Mouse (Mus musculus): ENCODE results near the gene Rnf144b. TPM values are rescaled to one million over a fixed set of nuclear protein-coding genes. Genes with fewer than 3 reads are reported as not detected.

Rnf144b gene
- polyA plus RNA-seq, 1 experiment from 2014 or later, result 3.7 TPM

DNA sequence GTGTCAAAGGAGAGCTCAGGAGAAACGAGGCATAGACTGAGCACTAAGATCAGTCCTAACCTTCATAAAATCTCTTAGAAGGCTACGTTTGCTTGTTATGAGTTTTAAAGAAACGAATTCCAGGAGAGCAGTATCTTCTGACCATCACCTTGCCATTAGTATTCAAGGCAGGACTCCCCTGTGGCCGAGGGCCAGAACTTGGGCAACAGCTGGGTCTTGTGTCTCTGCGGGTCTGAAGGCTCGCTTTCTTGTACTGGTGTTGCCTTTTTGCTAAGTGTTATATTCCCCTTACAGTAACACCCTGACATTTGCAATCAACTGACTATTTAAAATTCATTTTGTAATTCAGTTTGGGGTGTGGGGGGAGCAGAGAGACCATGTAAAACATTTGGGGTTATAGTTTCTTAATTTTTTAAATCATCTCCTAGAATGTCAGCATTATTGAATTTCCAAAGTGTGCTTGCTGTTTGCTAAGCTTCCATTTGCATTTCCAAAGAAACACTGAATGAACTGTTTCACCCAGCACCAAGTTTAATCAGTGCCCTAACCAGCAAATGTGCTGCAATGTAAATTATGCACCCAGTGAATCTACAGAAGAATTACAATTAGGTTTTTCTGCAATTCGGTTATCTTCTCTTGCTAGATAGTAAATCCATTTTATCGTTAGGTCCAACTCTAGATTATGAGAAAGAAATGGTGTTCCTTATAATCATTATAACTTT is 126.0 kb downstream of the Rnf144b start:
- H3K27ac ChIP-seq (replicated peaks), result no peak overlapping the region
- no peaks in the 10 kb centered on the region; the same call in 1 of the 2 replicates for H3K36me3 ChIP-seq (ENCODE audit: control insufficient read depth, insufficient read depth, low read length)
- H3K4me1 ChIP-seq (replicated peaks; ENCODE audit: control insufficient read depth, insufficient read depth), result no peaks in the 10 kb centered on the region
- no peaks in the 10 kb centered on the region for H3K27me3 ChIP-seq (ENCODE audit: control insufficient read depth, insufficient read depth, low read length)
- no peak for DNase-seq (ENCODE audit: low spot score)
- WGBS, result 77% methylated on average over 8 of the region's 8 CpGs
- TF ChIP-seq EP300 (optimal IDR thresholded peaks at IDR 0.05) (no peak), CTCF (IDR thresholded peaks at IDR 0.05; ENCODE audit: low read depth) (no peak)
- no peak overlapping the region for H3K4me3 ChIP-seq (ENCODE audit: low read depth, low read length)
- no peak for ATAC-seq (ENCODE audit: low FRiP score, low TSS enrichment)
- no peaks in the 10 kb centered on the region for H3K9me3 ChIP-seq (ENCODE audit: control insufficient read depth, low read length)
- H3K9ac ChIP-seq (ENCODE audit: low read length), result no peak overlapping the region
- no peak overlapping the region for H3K4me2 ChIP-seq (replicated peaks; ENCODE audit: low read depth)

- no peak for DNase-seq (ENCODE audit: low spot score)
- H3K4me2 ChIP-seq (replicated peaks; ENCODE audit: low read depth), result no peak overlapping the region
- H3K27me3 ChIP-seq (ENCODE audit: control insufficient read depth, insufficient read depth, low read length), result no peaks in the 10 kb centered on the region
- no peak for ATAC-seq (ENCODE audit: low FRiP score, low TSS enrichment)
- no peak overlapping the region for H3K27ac ChIP-seq (replicated peaks)
- WGBS, result 79% methylated on average over 1 of the region's 1 CpGs
- no peaks in the 10 kb centered on the region for H3K36me3 ChIP-seq (ENCODE audit: control insufficient read depth, insufficient read depth, low read length)
- TF ChIP-seq EP300 (optimal IDR thresholded peaks at IDR 0.05), result no peak
- TF ChIP-seq CTCF (IDR thresholded peaks at IDR 0.05; ENCODE audit: low read depth), result no peak
- no peaks in the 10 kb centered on the region for H3K9me3 ChIP-seq (ENCODE audit: control insufficient read depth, low read length)
- no peaks in the 10 kb centered on the region for H3K4me1 ChIP-seq (replicated peaks; ENCODE audit: control insufficient read depth, insufficient read depth)
- no peak overlapping the region for H3K9ac ChIP-seq (ENCODE audit: low read length)
- H3K4me3 ChIP-seq (ENCODE audit: low read depth, low read length), result no peak overlapping the region
These were observed 128.2 kb downstream of the Rnf144b start for GRCm38 (mm10) chr13:47250615-47251014.

DNA sequence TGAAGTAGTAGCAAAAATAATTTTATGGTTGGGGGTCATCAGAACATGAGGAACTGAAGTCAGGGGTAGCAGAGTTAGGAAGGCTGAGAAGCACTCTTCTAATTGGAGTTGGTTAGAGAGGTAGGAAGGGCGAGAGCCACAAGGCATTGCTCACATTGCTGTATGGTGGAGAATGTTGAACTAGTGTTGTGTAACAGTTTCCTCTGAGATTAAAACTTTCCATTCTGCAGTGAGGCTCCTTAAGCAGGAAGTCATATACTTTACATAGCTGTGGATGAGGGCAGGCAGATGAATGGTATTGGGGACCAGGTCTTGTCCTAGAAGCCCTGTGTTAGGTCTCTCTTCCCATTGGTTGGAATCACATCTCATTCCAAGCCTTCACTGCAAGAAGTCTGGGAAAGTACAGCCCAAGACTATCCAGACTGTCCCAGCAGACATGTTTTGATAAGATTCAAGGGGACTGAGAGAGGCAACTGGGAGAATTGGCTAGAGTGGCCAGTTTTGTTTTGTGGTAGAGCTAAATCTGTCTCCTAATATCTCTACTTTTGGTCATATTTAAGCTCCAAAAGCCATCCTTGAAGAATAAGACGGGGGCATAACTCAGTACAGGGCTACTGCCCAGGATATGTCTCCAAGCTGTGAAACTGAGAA is 128.8 kb downstream of the Rnf144b start:
- H3K9me3 ChIP-seq (ENCODE audit: control insufficient read depth, low read length), result no peaks in the 10 kb centered on the region
- no peaks in the 10 kb centered on the region for H3K4me1 ChIP-seq (replicated peaks; ENCODE audit: control insufficient read depth, insufficient read depth)
- no peaks in the 10 kb centered on the region for H3K36me3 ChIP-seq (ENCODE audit: control insufficient read depth, insufficient read depth, low read length)
- 83% methylated on average over 2 of the region's 2 CpGs for WGBS
- DNase-seq (ENCODE audit: low spot score) (no peak), ATAC-seq (ENCODE audit: low FRiP score, low TSS enrichment) (peak; percentile 71; the same call in 1 of the 2 replicates)
- H3K27me3 ChIP-seq (ENCODE audit: control insufficient read depth, insufficient read depth, low read length), result no peaks in the 10 kb centered on the region
- TF ChIP-seq CTCF (IDR thresholded peaks at IDR 0.05; ENCODE audit: low read depth) (no peak), EP300 (optimal IDR thresholded peaks at IDR 0.05) (no peak)
- no peak overlapping the region for H3K4me2 ChIP-seq (replicated peaks; ENCODE audit: low read depth)
- H3K27ac ChIP-seq (replicated peaks), result no peak overlapping the region
- H3K4me3 ChIP-seq (ENCODE audit: low read depth, low read length), result no peak overlapping the region
- no peak overlapping the region for H3K9ac ChIP-seq (ENCODE audit: low read length)

DNA sequence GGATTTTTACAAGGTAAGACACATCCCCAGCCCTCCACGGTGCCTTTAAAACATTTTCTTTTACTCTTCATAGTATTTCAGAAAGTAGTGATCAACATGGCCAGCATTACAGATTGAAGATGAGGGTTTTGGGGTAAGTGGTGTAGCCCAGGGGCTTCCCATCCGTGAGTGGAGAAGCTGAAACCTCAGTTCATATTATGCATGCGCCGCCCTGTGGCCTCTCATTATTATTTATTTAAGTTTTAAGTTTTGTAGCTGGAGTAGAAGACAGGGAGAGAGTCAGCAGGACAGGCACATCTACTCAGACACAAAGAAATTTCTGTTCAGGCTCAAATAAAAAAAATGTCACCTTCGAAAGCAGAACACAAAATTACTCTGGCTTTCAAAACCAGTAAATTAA is 131.3 kb downstream of the Rnf144b start:
- H3K27ac ChIP-seq (replicated peaks), result no peak overlapping the region
- no peaks in the 10 kb centered on the region for H3K27me3 ChIP-seq (ENCODE audit: control insufficient read depth, insufficient read depth, low read length)
- H3K9ac ChIP-seq (ENCODE audit: low read length), result no peak overlapping the region
- H3K4me1 ChIP-seq (replicated peaks; ENCODE audit: control insufficient read depth, insufficient read depth), result no peaks in the 10 kb centered on the region
- no peaks in the 10 kb centered on the region for H3K36me3 ChIP-seq (ENCODE audit: control insufficient read depth, insufficient read depth, low read length)
- DNase-seq (ENCODE audit: low spot score) (no peak), ATAC-seq (ENCODE audit: low FRiP score, low TSS enrichment) (no peak)
- H3K4me3 ChIP-seq (ENCODE audit: low read depth, low read length), result no peak overlapping the region
- TF ChIP-seq CTCF (IDR thresholded peaks at IDR 0.05; ENCODE audit: low read depth) (peak; percentile 27; the same call in 1 of the 2 replicates), EP300 (optimal IDR thresholded peaks at IDR 0.05) (no peak)
- no peak overlapping the region for H3K4me2 ChIP-seq (replicated peaks; ENCODE audit: low read depth)
- H3K9me3 ChIP-seq (ENCODE audit: control insufficient read depth, low read length), result no peaks in the 10 kb centered on the region
- 68% methylated on average over 5 of the region's 5 CpGs for WGBS

DNA sequence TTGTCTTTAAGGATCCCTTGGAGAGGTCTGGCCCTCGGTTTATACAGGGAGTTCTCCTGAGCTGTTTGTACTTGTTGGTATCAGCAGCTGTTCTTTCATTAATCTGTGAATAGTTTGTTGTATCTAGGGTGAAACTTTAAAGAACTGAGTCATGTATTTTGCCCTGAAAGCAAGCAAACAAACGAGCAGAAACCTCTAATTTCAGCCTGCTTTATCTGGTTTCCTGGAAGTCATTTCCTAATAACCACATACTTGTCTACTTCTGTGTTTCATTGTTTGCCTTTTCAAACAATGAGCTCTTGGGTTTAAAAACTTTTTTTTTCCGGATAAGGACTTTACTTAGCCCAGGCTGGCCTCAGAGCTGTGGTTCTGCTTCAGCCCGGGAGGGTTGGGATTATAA is 136.8 kb downstream of the Rnf144b start:
- Histone ChIP-seq H3K4me3 (ENCODE audit: low read depth, low read length) (no peak overlapping the region), H3K36me3 (ENCODE audit: control insufficient read depth, insufficient read depth, low read length) (no peaks in the 10 kb centered on the region), H3K9me3 (ENCODE audit: control insufficient read depth, low read length) (no peaks in the 10 kb centered on the region), H3K27me3 (ENCODE audit: control insufficient read depth, insufficient read depth, low read length) (no peaks in the 10 kb centered on the region), H3K27ac (replicated peaks) (no peak overlapping the region), H3K4me2 (replicated peaks; ENCODE audit: low read depth) (no peak overlapping the region), H3K9ac (ENCODE audit: low read length) (no peak overlapping the region), H3K4me1 (replicated peaks; ENCODE audit: control insufficient read depth, insufficient read depth) (no peaks in the 10 kb centered on the region)
- ATAC-seq (ENCODE audit: low FRiP score, low TSS enrichment) (peak; percentile 73; the same call in 1 of the 2 replicates), DNase-seq (ENCODE audit: low spot score) (no peak)
- TF ChIP-seq CTCF (IDR thresholded peaks at IDR 0.05; ENCODE audit: low read depth), result no peak
- no peak for TF ChIP-seq EP300 (optimal IDR thresholded peaks at IDR 0.05)
- 36% methylated on average over 4 of the region's 4 CpGs for whole genome bisulfite sequencing

DNA sequence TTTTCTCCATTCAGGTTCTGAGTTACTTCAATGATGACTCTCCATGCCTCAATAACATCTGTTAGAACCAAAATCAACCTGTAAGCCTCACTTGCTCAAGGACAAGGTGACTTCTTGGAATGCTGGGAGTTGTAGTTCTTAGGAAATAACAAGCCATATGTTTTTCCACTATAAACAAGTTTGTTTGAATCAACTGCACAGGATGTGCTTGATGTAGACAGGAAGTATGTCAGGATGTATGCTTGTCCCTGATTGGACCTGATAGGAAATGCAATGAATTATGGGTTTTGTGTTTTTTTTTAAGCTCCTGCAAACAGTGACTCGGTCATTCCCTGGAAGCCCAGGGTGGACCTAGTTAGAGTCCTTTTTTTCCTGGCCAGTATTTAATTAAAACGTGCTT is 139.5 kb downstream of the Rnf144b start:
- WGBS, result 57% methylated on average over 2 of the region's 2 CpGs

More for the DNA sequence above, 139.5 kb downstream of the Rnf144b start:
- TF ChIP-seq EP300 (optimal IDR thresholded peaks at IDR 0.05), result no peak
- no peak for TF ChIP-seq CTCF (IDR thresholded peaks at IDR 0.05; ENCODE audit: low read depth)
- Histone ChIP-seq H3K4me1 (replicated peaks; ENCODE audit: control insufficient read depth, insufficient read depth) (no peaks in the 10 kb centered on the region), H3K27ac (replicated peaks) (no peak overlapping the region), H3K4me2 (replicated peaks; ENCODE audit: low read depth) (no peak overlapping the region), H3K9me3 (ENCODE audit: control insufficient read depth, low read length) (no peaks in the 10 kb centered on the region), H3K27me3 (ENCODE audit: control insufficient read depth, insufficient read depth, low read length) (no peaks in the 10 kb centered on the region), H3K36me3 (ENCODE audit: control insufficient read depth, insufficient read depth, low read length) (no peaks in the 10 kb centered on the region), H3K4me3 (ENCODE audit: low read depth, low read length) (no peak overlapping the region), H3K9ac (ENCODE audit: low read length) (no peak overlapping the region)
- ATAC-seq (ENCODE audit: low FRiP score, low TSS enrichment) (no peak), DNase-seq (ENCODE audit: low spot score) (no peak)

All from stomach, postnatal 0 days (tissue).